Mouse (Mus musculus) C2C12 (cell line): Measurements from ENCODE around the gene Raver2.

ENCODE experiments used
- CEBPB ChIP-seq: IDR thresholded peaks from one replicate; pipeline ENCODE4 v1.6.1; 2011; ENCODE audit warnings: low read depth, mild to moderate bottlenecking, control low read depth, moderate library complexity
- CTCF ChIP-seq: IDR thresholded peaks from one replicate; pipeline ENCODE4 v1.5.1; 2011; ENCODE audit not compliant: control insufficient read depth, insufficient read depth, insufficient read length
- MAX ChIP-seq: IDR thresholded peaks from one replicate; pipeline ENCODE4 v1.6.1; 2011; ENCODE audit warnings: mild to moderate bottlenecking, control low read depth
- MYOD1 ChIP-seq: IDR thresholded peaks from one replicate; pipeline ENCODE4 v1.6.1; 2011; ENCODE audit warnings: low read depth; ENCODE audit not compliant: control insufficient read depth, insufficient read length
- MYOG ChIP-seq: IDR thresholded peaks from one replicate; pipeline ENCODE4 v1.6.1; 2011; ENCODE audit not compliant: control insufficient read depth, insufficient read length; ENCODE audit errors: extremely low read depth
- USF1 ChIP-seq: IDR thresholded peaks from one replicate; pipeline ENCODE4 v1.6.1; 2011; ENCODE audit warnings: low read depth, mild to moderate bottlenecking, control low read depth, moderate library complexity

GRCm38 (mm10) chr4:101062146-101062545, 6.6 kb upstream of the Raver2 start:
- TF ChIP-seq CTCF (no peak), USF1 (no peak), CEBPB (no peak), MAX (no peak), MYOG (no peak), MYOD1 (no peak)
